Mouse (Mus musculus) c-Kit-positive CD71-negative TER-119-negative erythroid progenitor cells, embryonic 14.5 days (primary cell): Measurements from ENCODE around the gene Evc2.

Experiments used
- DNase-seq: peaks from one replicate; pipeline ENCODE4 v3.0.0-alpha.2; 2013; ENCODE audit warnings: low read depth

Evc2 gene

GRCm38 (mm10) chr5:37365751-37366150 lies 27.5 kb downstream of the Evc2 start:
- no peak for DNase-seq

GRCm38 (mm10) chr5:37368796-37369195 lies 30.5 kb downstream of the Evc2 start:
- no peak for DNase-seq

- no peak for DNase-seq
Observed at GRCm38 (mm10) chr5:37377376-37377775, 39.1 kb downstream of the Evc2 start.

GRCm38 (mm10) chr5:37380641-37381040 lies 42.3 kb downstream of the Evc2 start:
- DNase-seq = no peak

GRCm38 (mm10) chr5:37383570-37383969 lies 45.3 kb downstream of the Evc2 start:
- no peak for DNase-seq

- DNase-seq = no peak
Observed at GRCm38 (mm10) chr5:37388646-37389045, 50.3 kb downstream of the Evc2 start.

- DNase-seq = no peak
Observed at GRCm38 (mm10) chr5:37389808-37390495, 51.7 kb downstream of the Evc2 start.

GRCm38 (mm10) chr5:37390923-37391322 lies 52.6 kb downstream of the Evc2 start:
- DNase-seq = no peak

- DNase-seq = no peak
Observed at GRCm38 (mm10) chr5:37391901-37392300, 53.6 kb downstream of the Evc2 start.

GRCm38 (mm10) chr5:37395172-37396030 lies 57.1 kb downstream of the Evc2 start:
- no peak for DNase-seq

- DNase-seq = no peak
Observed at GRCm38 (mm10) chr5:37419028-37419427, 80.7 kb downstream of the Evc2 start.

- no peak for DNase-seq
Observed at GRCm38 (mm10) chr5:37427210-37427609, 88.9 kb downstream of the Evc2 start.

- DNase-seq = no peak
Observed at GRCm38 (mm10) chr5:37435417-37435816, 97.1 kb downstream of the Evc2 start.

GRCm38 (mm10) chr5:37442767-37443166 lies 104.5 kb downstream of the Evc2 start:
- no peak for DNase-seq

GRCm38 (mm10) chr5:37447546-37447945 lies 109.2 kb downstream of the Evc2 start:
- no peak for DNase-seq

- no peak for DNase-seq
Observed at GRCm38 (mm10) chr5:37456590-37456989, 118.3 kb downstream of the Evc2 start.

GRCm38 (mm10) chr5:37457191-37457590 lies 118.9 kb downstream of the Evc2 start:
- no peak for DNase-seq

- no peak for DNase-seq
Observed at GRCm38 (mm10) chr5:37457831-37458230, 119.5 kb downstream of the Evc2 start.

GRCm38 (mm10) chr5:37458236-37458635 lies 119.9 kb downstream of the Evc2 start:
- no peak for DNase-seq

- DNase-seq = no peak
Observed at GRCm38 (mm10) chr5:37465461-37465860, 127.2 kb downstream of the Evc2 start.

GRCm38 (mm10) chr5:37467646-37468045 lies 129.3 kb downstream of the Evc2 start:
- DNase-seq = no peak

GRCm38 (mm10) chr5:37469031-37469430 lies 130.7 kb downstream of the Evc2 start:
- no peak for DNase-seq

GRCm38 (mm10) chr5:37471584-37471983 lies 133.3 kb downstream of the Evc2 start:
- no peak for DNase-seq
